8 mouse cellular contexts compared by ENCODE assay signal in genomic region chr5:142794582-142794981, GRCm38 (mm10). TPM values are rescaled to one million over a fixed set of nuclear protein-coding genes. Genes with fewer than 3 reads are reported as not detected.
DNase-seq lines count a peak whose midpoint lies in the region; ATAC-seq and TF ChIP-seq lines count a peak whose summit lies in the region.

No protein-coding gene starts in this region.

- peaks cover 47% of the 10 kb centered on the region for H3K4me1 ChIP-seq in heart, embryonic 16.5 days (ENCODE audit: control insufficient read depth, insufficient read depth, low read length)
- H3K4me1 ChIP-seq in thymus, adult 2 months (replicated peaks; ENCODE audit: control insufficient read depth, insufficient read depth, low read length): peaks cover 29% of the 10 kb centered on the region

- H3K4me2 ChIP-seq in heart, embryonic 16.5 days (ENCODE audit: low read depth, low read length): peak overlapping the region; percentile 18

- peak overlapping the region; percentile 55; the same call in 1 of the 2 replicates for H3K9ac ChIP-seq in heart, embryonic 16.5 days (ENCODE audit: low read length)

- peak; percentile 50 for DNase-seq in adrenal gland, postnatal 14 days
- no peak for DNase-seq in adrenal gland, adult 18-20 months (ENCODE audit: low spot score in 2 of 2)
- peak; percentile 83 to 84 for DNase-seq in B cell, adult 2 months
- peak; percentile 77 to 83 for DNase-seq in lung, postnatal 4 days
- DNase-seq in thymus, adult 2 months: peak; percentile 83
- DNase-seq in layer of hippocampus, adult 9-10 months (ENCODE audit: low spot score): no peak
- DNase-seq in left cerebral cortex, postnatal 25 days (ENCODE audit: low spot score in 2 of 2): no peak

- peak; percentile 29; the same call in 1 of the 2 replicates for ATAC-seq in heart, embryonic 16.5 days (replicated peaks; ENCODE audit: extremely low read depth, insufficient read depth, low FRiP score)

- H3K9me3 ChIP-seq in heart, embryonic 16.5 days (replicated peaks; ENCODE audit: control insufficient read depth, low read length): no peaks in the 10 kb centered on the region

- intact Hi-C loops in left cerebral cortex, postnatal 25 days (cut with DNase I): no loop called here

- peak overlapping the region; percentile 66 for H3K27ac ChIP-seq in heart, embryonic 16.5 days (ENCODE audit: low read length)
- H3K27ac ChIP-seq in thymus, adult 2 months (ENCODE audit: control insufficient read depth, insufficient read depth, low read length): peak overlapping the region; percentile 87

- peak overlapping the region; percentile 35; the same call in 1 of the 2 replicates for H3K4me3 ChIP-seq in heart, embryonic 16.5 days (ENCODE audit: low read length)
- peak overlapping the region; percentile 88 for H3K4me3 ChIP-seq in thymus, adult 2 months (ENCODE audit: control insufficient read depth, insufficient read depth, low read length)

- 0 out of 2 replicates have a peak, but pooled peaks have one; percentile 49 for TF ChIP-seq CTCF in thymus, adult 2 months (IDR thresholded peaks at IDR 0.05; ENCODE audit: borderline replicate concordance, control insufficient read depth, extremely low read depth, insufficient read depth, low read length, poor library complexity)

- H3K36me3 ChIP-seq in heart, embryonic 16.5 days (ENCODE audit: control insufficient read depth, insufficient read depth): peaks cover 4% of the 10 kb centered on the region
- H3K36me3 ChIP-seq in thymus, adult 2 months (ENCODE audit: control insufficient read depth, insufficient read depth, low read length): peaks cover 4% of the 10 kb centered on the region; the same call in 1 of the 2 replicates

- H3K27me3 ChIP-seq in heart, embryonic 16.5 days (ENCODE audit: control insufficient read depth, insufficient read depth, low read length): no peaks in the 10 kb centered on the region
- H3K27me3 ChIP-seq in thymus, adult 2 months (ENCODE audit: control insufficient read depth, insufficient read depth, low read length): no peaks in the 10 kb centered on the region

- peak; percentile 89 for TF ChIP-seq POLR2A in thymus, adult 2 months (IDR thresholded peaks at IDR 0.05; ENCODE audit: control insufficient read depth, extremely low read depth, insufficient read depth, low read length, poor library complexity)

- 59% methylated on average over 13 of the region's 13 CpGs for WGBS in heart, embryonic 16.5 days
- 2% methylated on average over 13 of the region's 13 CpGs for WGBS in thymus, adult 2 months

RNA-seq across cellular contexts. Expression of gene Tnrc18, which starts 22.9 kb away (rescaled TPM):
- total RNA-seq in adrenal gland, postnatal 14 days (2021): 86.0 and 91.0 TPM in 2 replicates
- total RNA-seq in adrenal gland, adult 18-20 months (2021): 10 to 100 TPM; 46.4 to 57.7 TPM
- 17.6 and 18.6 TPM in 2 replicates for polyA plus RNA-seq in heart, embryonic 16.5 days (2015; fragmentation: Nextera tagmentation; extraction: Ambion mirVana)
- 48.6 and 56.9 TPM in 2 replicates for polyA plus RNA-seq in thymus, adult 2 months (2012; rRNA removed)
- 100 to 1,000 TPM; 114 to 125 TPM for total RNA-seq in left cerebral cortex, postnatal 25 days (2021)

Comparison
In these comparisons a context has a peak if more than half of its experiments do, and no peak if none do; other contexts are left out.
1. DNase-seq: peak in adrenal gland, postnatal 14 days (single experiment), B cell, adult 2 months (2 of 2), lung, postnatal 4 days (2 of 2) and thymus, adult 2 months (single experiment); none in adrenal gland, adult 18-20 months (0 of 2), layer of hippocampus, adult 9-10 months (single experiment) and left cerebral cortex, postnatal 25 days (0 of 2).